Mouse (Mus musculus): ENCODE measurements around the gene Gm28778.

GRCm38 (mm10) chr1:53352327-53353261, 55.7 kb downstream of the Gm28778 start, which contains the start of the genes Asdurf, Gm28551 and Asnsd1:
- peak; percentile 51; the same call in 1 of the 2 replicates for TF ChIP-seq POLR2A (IDR thresholded peaks at IDR 0.05; ENCODE audit: extremely low read depth, insufficient read depth, low read length)
- TF ChIP-seq CTCF (IDR thresholded peaks at IDR 0.05; ENCODE audit: low read depth, low read length), result no peak
